Mouse (Mus musculus) thymus, adult 18-20 months (tissue): Measurements from ENCODE around the gene Lamc1.
"Not testable (repeated sequence)": the region's sequence is repeated elsewhere in the genome, so short reads cannot be mapped to it uniquely, and the experiment has no call there.

Experiments
- DNase-seq, 2 experiments: peaks; one replicate each; pipeline ENCODE4 v3.0.0; 2022; ENCODE audit warnings: mixed read lengths in 2 of 2

Gene Lamc1

GRCm38 (mm10) chr1:153332444-153333295, at the start of gene Lamc1:
Gene Lamc1, minus strand, starts transcription at chr1:153332786.
- peak; percentile 66 to 79 for DNase-seq

- DNase-seq, result no peak
Measured at GRCm38 (mm10) chr1:153380746-153381282, 48.2 kb upstream of the Lamc1 start.

GRCm38 (mm10) chr1:153379832-153380231, 47.2 kb upstream of the Lamc1 start:
- peak in 1 of 2 experiments; percentile 23 for DNase-seq

- DNase-seq, result no peak
Measured at GRCm38 (mm10) chr1:153378587-153378986, 46.0 kb upstream of the Lamc1 start.

- no peak for DNase-seq
Measured at GRCm38 (mm10) chr1:153376446-153376845, 43.9 kb upstream of the Lamc1 start.

DNA sequence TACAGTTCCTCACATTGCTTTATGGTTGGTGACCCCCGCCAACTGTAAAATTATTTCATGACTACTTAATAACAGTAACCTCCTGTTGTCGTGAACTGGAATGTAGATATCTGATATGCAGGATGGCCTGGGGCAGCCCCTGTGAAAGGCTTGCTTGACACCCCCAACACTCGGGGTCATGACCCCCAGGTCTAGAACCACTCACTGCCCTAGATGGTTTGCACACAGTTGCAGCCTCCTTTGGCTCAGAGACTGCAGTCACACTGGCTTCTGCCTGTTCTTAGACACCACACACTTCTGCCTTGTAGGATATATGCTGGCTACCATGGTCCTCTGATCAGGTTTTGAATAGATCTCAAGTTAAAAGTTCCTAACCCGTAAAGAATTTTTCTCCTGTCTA, 41.5 kb upstream of the Lamc1 start:
- no peak for DNase-seq

- no peak for DNase-seq
Measured at GRCm38 (mm10) chr1:153371846-153372245, 39.3 kb upstream of the Lamc1 start.

- no peak for DNase-seq
Measured at GRCm38 (mm10) chr1:153369011-153369410, 36.4 kb upstream of the Lamc1 start.

DNA sequence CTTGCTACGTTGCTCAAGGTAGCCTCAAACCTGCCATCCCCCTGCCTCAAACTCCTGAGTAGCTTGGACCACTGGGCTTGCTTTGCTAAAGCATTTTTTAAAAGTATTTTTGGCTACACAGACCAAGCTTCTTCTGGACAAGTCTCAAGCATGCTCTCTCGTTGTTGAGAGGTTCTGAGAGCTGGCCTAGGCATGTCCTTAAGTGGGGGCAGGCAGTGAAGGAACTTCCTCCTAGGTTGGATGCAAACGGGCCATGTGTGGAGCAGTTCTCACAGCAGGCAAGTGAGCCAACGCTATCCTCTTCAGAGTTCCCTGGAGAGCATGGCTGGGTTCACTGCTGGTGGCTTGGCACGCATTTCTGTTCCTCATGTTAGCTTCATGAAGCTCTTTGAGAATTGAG, 34.5 kb upstream of the Lamc1 start:
- DNase-seq, result no peak

DNA sequence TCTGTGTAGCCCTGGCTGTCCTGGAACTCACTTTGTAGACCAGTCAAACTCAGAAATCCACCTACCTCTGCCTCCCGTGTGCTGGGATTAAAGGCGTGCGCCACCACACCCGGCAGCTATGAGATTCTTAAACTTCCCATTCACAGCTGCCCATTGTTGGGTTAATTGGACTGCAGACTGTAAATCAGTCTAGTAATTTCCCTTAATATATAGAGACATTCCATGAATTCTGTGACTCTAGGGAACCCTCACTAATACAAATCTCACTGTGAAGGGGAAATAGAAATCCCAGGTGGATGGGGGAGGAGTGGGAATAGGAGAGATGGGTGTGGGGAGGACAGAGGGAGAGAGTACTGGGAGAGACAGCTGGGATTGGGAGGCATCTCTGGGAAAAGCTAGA, 29.3 kb upstream of the Lamc1 start:
- DNase-seq, result no peak

GRCm38 (mm10) chr1:153360556-153360955, 28.0 kb upstream of the Lamc1 start:
- no peak for DNase-seq

GRCm38 (mm10) chr1:153357218-153357617, 24.6 kb upstream of the Lamc1 start:
- no peak for DNase-seq

DNA sequence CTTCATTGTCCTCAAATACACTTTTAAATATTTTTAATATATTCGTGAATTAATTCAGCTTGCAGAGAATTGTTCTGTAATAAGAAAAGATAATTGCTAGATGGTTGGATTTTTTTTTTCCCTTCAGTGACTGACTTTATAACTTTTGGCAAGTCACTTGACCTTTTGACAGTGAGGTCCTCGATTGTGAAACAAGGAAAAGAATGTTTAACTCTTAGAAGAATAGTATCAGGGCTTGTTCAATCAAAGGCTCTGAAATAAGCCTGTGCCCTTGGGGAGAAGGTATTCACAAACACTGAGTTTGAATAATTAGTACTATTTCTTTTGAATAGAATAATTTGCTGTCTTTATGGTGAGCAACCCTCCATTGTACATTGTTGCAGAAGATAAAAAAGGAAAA, 21.9 kb upstream of the Lamc1 start:
- DNase-seq, result no peak

- no peak for DNase-seq
Measured at GRCm38 (mm10) chr1:153353736-153354430, 21.3 kb upstream of the Lamc1 start.

DNA sequence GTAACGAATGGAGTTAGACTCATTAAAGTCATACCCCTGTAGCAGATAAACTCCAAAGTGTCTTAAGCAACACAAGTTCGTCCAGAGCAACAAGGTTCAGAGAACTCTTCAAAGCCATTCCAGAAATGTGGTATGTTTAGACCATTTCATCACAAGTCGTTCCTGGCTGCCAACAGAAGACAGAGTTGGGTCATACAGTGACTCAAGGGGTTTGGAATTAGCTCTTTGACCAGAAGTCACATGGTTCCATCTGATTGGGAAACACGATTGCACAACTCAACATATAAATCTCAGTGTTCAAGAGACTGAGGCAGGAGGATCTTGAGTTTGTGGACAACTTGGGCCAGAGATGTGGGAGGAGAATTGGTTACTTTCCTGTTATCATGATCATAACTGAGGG, 18.4 kb upstream of the Lamc1 start:
- no peak for DNase-seq

- DNase-seq, result no peak
Measured at GRCm38 (mm10) chr1:153347726-153348125, 15.1 kb upstream of the Lamc1 start.

DNA sequence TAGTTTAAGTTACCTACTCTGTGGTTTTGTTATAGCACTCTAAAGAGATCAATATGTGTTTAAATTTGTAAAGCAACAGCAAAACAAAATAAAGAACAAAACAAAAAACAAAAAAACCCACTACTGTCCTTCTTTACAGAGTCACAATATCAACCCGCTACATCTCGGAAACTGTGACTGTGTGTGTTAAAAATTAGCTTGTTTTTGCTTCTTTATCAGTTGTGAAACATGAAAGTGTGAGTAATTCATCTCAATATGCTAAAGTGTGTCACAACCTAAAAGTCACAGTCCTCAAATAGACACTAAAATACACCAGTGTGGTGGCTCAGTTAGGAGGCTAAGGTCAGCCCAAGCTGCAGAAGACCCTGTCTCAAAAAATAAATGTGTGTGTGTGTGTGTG, 14.5 kb upstream of the Lamc1 start:
- DNase-seq, result no peak

GRCm38 (mm10) chr1:153345699-153346291, 13.2 kb upstream of the Lamc1 start:
- no peak for DNase-seq

GRCm38 (mm10) chr1:153345002-153345401, 12.4 kb upstream of the Lamc1 start:
- DNase-seq, result no peak

DNA sequence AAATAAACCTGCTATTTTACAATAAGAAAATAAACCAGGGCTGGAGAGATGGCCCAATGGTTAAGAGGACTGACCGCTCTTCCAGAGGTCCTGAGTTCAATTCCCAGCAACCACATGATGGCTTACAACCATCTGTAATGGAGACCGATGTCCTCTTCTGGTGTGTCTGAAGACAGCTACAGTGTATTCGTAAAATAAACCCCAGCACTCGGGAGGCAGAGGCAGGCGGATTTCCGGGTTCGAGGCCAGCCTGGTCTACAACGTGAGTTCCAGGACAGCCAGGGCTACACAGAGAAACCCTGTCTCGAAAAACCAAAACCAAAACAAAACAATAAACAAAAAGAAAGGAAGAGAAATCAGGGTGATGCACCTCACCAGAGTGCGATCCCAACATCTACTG, 2.9 kb upstream of the Lamc1 start:
- not testable (repeated sequence) for DNase-seq

GRCm38 (mm10) chr1:153333296-153334121, 923 bp upstream of the Lamc1 start:
- DNase-seq, result peak in 1 of 2 experiments; percentile 21

DNA sequence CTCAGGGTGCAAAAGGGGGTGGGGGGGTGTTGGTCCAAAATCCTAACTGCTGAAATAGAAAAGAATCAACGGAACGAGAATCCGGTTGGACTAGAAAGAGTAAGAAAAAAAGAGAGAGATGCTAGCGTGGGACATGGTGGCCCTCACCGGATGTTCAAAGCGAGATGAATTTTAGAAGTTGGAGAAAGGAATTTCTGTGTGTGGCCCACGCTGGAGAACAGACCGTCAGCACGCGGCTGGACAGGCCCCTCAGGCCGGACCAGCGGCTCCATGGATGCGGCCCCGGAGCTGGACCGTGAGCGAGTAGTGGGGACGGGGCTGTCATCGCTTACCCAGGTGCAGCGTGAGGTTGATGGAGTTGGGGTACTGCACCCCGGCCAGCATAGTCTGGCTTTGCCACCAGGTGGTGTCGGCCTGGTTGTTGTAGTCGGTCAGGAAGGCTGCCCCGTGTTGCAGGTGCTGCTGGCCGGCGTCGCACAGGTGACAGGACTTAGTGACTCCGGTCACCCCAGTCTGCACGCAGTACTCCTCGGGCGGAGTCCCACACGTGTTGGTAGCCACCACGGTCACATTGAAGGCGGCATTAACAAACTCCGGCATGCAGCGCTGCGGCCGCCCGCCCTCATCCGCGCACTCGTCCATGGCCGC, 666 bp downstream of the Lamc1 start:
- peak; percentile 60 to 67 for DNase-seq
